ENCODE assay signal across 8 mouse cellular contexts in the genomic region with DNA sequence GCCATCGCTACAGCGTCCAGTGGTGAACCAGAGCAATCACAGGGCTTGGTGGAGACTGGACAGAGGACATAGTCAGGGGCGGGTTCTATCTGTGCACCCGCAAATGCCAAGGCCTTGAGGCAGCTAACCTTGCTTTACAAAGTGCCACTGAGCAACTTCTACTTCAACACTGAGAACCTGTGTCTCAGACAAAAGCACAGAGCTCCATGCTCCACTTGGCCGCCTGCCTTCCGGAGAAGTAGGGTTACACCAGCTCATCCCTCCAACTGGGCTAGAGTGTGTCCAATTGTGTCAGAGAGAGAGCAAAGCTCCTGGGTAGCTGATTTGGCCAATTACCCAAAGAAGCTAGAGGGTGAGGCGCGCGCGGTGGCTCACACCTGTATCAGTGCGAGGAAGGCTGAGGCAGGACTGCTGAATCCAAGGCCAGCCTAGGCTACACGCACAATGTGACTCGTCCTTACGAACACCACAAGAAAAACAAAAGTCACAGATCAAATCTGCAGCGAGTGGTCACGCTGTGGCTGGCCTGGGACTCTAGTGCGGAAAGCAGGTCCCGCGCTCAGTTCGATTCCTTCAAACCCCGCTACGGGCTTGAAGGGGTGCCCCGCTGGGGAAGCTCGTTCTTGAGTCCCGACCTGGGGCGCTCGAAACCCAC. TPM values are rescaled to one million over a fixed set of nuclear protein-coding genes. Genes with fewer than 3 reads are reported as not detected.
DNase-seq lines count a peak whose midpoint lies in the region; ATAC-seq and TF ChIP-seq lines count a peak whose summit lies in the region.

No protein-coding gene starts in this region.

- peaks cover 41% of the 10 kb centered on the region for H3K4me1 ChIP-seq in thymus, adult 2 months (replicated peaks; ENCODE audit: control insufficient read depth, insufficient read depth, low read length)
- peaks cover 39% of the 10 kb centered on the region for H3K4me1 ChIP-seq in heart, embryonic 16.5 days (ENCODE audit: control insufficient read depth, insufficient read depth, low read length)
- peaks cover 61% of the 10 kb centered on the region for H3K4me1 ChIP-seq in liver, embryonic 16.5 days (ENCODE audit: control insufficient read depth, low read depth, low read length)

- peak overlapping the region; percentile 75 for H3K4me3 ChIP-seq in thymus, adult 2 months (ENCODE audit: control insufficient read depth, insufficient read depth, low read length)
- H3K4me3 ChIP-seq in heart, embryonic 16.5 days (ENCODE audit: low read length) = peak overlapping the region; percentile 64
- peak overlapping the region; percentile 86 for H3K4me3 ChIP-seq in liver, embryonic 16.5 days (ENCODE audit: low read depth, low read length)

- no peak for TF ChIP-seq POLR2A in thymus, adult 2 months (IDR thresholded peaks at IDR 0.05; ENCODE audit: control insufficient read depth, extremely low read depth, insufficient read depth, low read length, poor library complexity)

- no peak overlapping the region for H3K27ac ChIP-seq in thymus, adult 2 months (ENCODE audit: control insufficient read depth, insufficient read depth, low read length)
- H3K27ac ChIP-seq in heart, embryonic 16.5 days (ENCODE audit: low read length) = no peak overlapping the region
- H3K27ac ChIP-seq in liver, embryonic 16.5 days (ENCODE audit: low read length) = peak overlapping the region; percentile 60; the same call in 1 of the 2 replicates

- WGBS in thymus, adult 2 months = 7% methylated on average over 27 of the region's 27 CpGs
- WGBS in heart, embryonic 16.5 days = 4% methylated on average over 27 of the region's 27 CpGs
- WGBS in liver, embryonic 16.5 days (ENCODE audit: insufficient replicate concordance) = 3% methylated on average over 27 of the region's 27 CpGs

- H3K27me3 ChIP-seq in thymus, adult 2 months (ENCODE audit: control insufficient read depth, insufficient read depth, low read length) = no peaks in the 10 kb centered on the region
- no peaks in the 10 kb centered on the region for H3K27me3 ChIP-seq in heart, embryonic 16.5 days (ENCODE audit: control insufficient read depth, insufficient read depth, low read length)
- H3K27me3 ChIP-seq in liver, embryonic 16.5 days (ENCODE audit: control insufficient read depth, insufficient read depth, low read depth, low read length) = no peaks in the 10 kb centered on the region

- no peak for TF ChIP-seq CTCF in thymus, adult 2 months (IDR thresholded peaks at IDR 0.05; ENCODE audit: borderline replicate concordance, control insufficient read depth, extremely low read depth, insufficient read depth, low read length, poor library complexity)

- peak; percentile 41 for DNase-seq in cerebellum, adult 11 months
- no peak for DNase-seq in cerebellum, postnatal 4 days (ENCODE audit: low spot score in 2 of 2)
- DNase-seq in thymus, adult 2 months = no peak
- no peak for DNase-seq in thymus, postnatal 25 days
- peak; percentile 61 for DNase-seq in testis, postnatal 10 days (ENCODE audit: low spot score)
- no peak for DNase-seq in spleen, postnatal 36 days (ENCODE audit: low spot score in 2 of 2)

- peak overlapping the region; percentile 95 for H3K4me2 ChIP-seq in heart, embryonic 16.5 days (ENCODE audit: low read depth, low read length)
- peak overlapping the region; percentile 87 for H3K4me2 ChIP-seq in liver, embryonic 16.5 days (ENCODE audit: low read depth, low read length)

- peaks cover under 1% of the 10 kb centered on the region for H3K36me3 ChIP-seq in thymus, adult 2 months (ENCODE audit: control insufficient read depth, insufficient read depth, low read length)
- no peaks in the 10 kb centered on the region; the same call in 1 of the 2 replicates for H3K36me3 ChIP-seq in heart, embryonic 16.5 days (ENCODE audit: control insufficient read depth, insufficient read depth)
- H3K36me3 ChIP-seq in liver, embryonic 16.5 days (ENCODE audit: control insufficient read depth, insufficient read depth) = peaks cover 7% of the 10 kb centered on the region

- no peaks in the 10 kb centered on the region for H3K9me3 ChIP-seq in heart, embryonic 16.5 days (replicated peaks; ENCODE audit: control insufficient read depth, low read length)
- H3K9me3 ChIP-seq in liver, embryonic 16.5 days (replicated peaks; ENCODE audit: control insufficient read depth, low read length) = no peaks in the 10 kb centered on the region

- peak overlapping the region; percentile 78 for H3K9ac ChIP-seq in heart, embryonic 16.5 days (ENCODE audit: low read length)
- H3K9ac ChIP-seq in liver, embryonic 16.5 days (ENCODE audit: low read depth, low read length) = peak overlapping the region; percentile 74

- ATAC-seq in heart, embryonic 16.5 days (replicated peaks; ENCODE audit: extremely low read depth, insufficient read depth, low FRiP score) = no peak
- no peak for ATAC-seq in liver, embryonic 16.5 days (ENCODE audit: low read depth)

RNA-seq across cellular contexts. Expression of gene Xrcc3, which starts 0.4 kb away (rescaled TPM):
- 22.1 and 29.0 TPM in 2 replicates for polyA plus RNA-seq in thymus, adult 2 months (2012; rRNA removed)
- 5.6 and 6.7 TPM in 2 replicates for polyA plus RNA-seq in heart, embryonic 16.5 days (2015; fragmentation: Nextera tagmentation; extraction: Ambion mirVana)
- polyA plus RNA-seq in liver, embryonic 16.5 days (2015; fragmentation: Nextera tagmentation; extraction: Ambion mirVana) = 3.5 and 5.0 TPM in 2 replicates

RNA-seq across cellular contexts. Expression of gene Zfyve21, which starts 0.7 kb away (rescaled TPM):
- polyA plus RNA-seq in thymus, adult 2 months (2012; rRNA removed) = 36.6 and 46.4 TPM in 2 replicates
- 111 and 124 TPM in 2 replicates for polyA plus RNA-seq in heart, embryonic 16.5 days (2015; fragmentation: Nextera tagmentation; extraction: Ambion mirVana)
- 70.7 and 76.8 TPM in 2 replicates for polyA plus RNA-seq in liver, embryonic 16.5 days (2015; fragmentation: Nextera tagmentation; extraction: Ambion mirVana)

RNA-seq across cellular contexts. Expression of gene Klc1, which starts 54.6 kb away (rescaled TPM):
- polyA plus RNA-seq in thymus, adult 2 months (2012; rRNA removed) = 79.5 and 85.0 TPM in 2 replicates
- polyA plus RNA-seq in heart, embryonic 16.5 days (2015; fragmentation: Nextera tagmentation; extraction: Ambion mirVana) = 125 and 134 TPM in 2 replicates
- polyA plus RNA-seq in liver, embryonic 16.5 days (2015; fragmentation: Nextera tagmentation; extraction: Ambion mirVana) = 14.5 and 14.6 TPM in 2 replicates

Comparison
In these comparisons a context has a peak if more than half of its experiments do, and no peak if none do; other contexts are left out.
1. DNase-seq: peak in cerebellum, adult 11 months (single experiment) and testis, postnatal 10 days (single experiment); none in cerebellum, postnatal 4 days (0 of 2), thymus, adult 2 months (single experiment), thymus, postnatal 25 days (single experiment) and spleen, postnatal 36 days (0 of 2).
2. Peak in every context shown above with its lines, with median percentiles within 50 percentile points of each other: H3K4me3 ChIP-seq.